Mouse (Mus musculus) adrenal gland, postnatal 14 days (tissue): Measurements from ENCODE around the gene Sfxn2. TPM values are rescaled to one million over a fixed set of nuclear protein-coding genes. Genes with fewer than 3 reads are reported as not detected.
A peak's percentile ranks its signal among the peaks of the same experiment; 100 is the strongest.

Experiments used
- DNase-seq: peaks from one replicate; pipeline ENCODE4 v3.0.0; 2021; ENCODE audit warnings: mixed read lengths
- total RNA-seq: library from RNA; stranded (reverse); gene quantifications from 2 replicates; pipeline ENCODE4 v1.2.3, GENCODE M21; 2021

The Sfxn2 gene
- total RNA-seq, 1 experiment from 2014 or later = 12.7 TPM

GRCm38 (mm10) chr19:46628403-46628802 is 55.2 kb downstream of the Sfxn2 start:
- peak; percentile 88 for DNase-seq

- no peak for DNase-seq
Measured at GRCm38 (mm10) chr19:46629807-46630206, 56.6 kb downstream of the Sfxn2 start.

GRCm38 (mm10) chr19:46631637-46632036 is 58.5 kb downstream of the Sfxn2 start:
- no peak for DNase-seq

- DNase-seq = no peak
Measured at GRCm38 (mm10) chr19:46635766-46636165, 62.6 kb downstream of the Sfxn2 start.

GRCm38 (mm10) chr19:46637598-46637997 is 64.4 kb downstream of the Sfxn2 start:
- no peak for DNase-seq

GRCm38 (mm10) chr19:46639053-46639452 is 65.9 kb downstream of the Sfxn2 start:
- DNase-seq = no peak

- DNase-seq = peak; percentile 53
Measured at GRCm38 (mm10) chr19:46639496-46639895, 66.3 kb downstream of the Sfxn2 start.

- DNase-seq = peak; percentile 58
Measured at GRCm38 (mm10) chr19:46640780-46641179, 67.6 kb downstream of the Sfxn2 start.

- DNase-seq = peak; percentile 91
Measured at GRCm38 (mm10) chr19:46641420-46642085, 68.4 kb downstream of the Sfxn2 start.

- DNase-seq = peak; percentile 68
Measured at GRCm38 (mm10) chr19:46642136-46642753, 69.1 kb downstream of the Sfxn2 start.

- no peak for DNase-seq
Measured at GRCm38 (mm10) chr19:46643236-46643635, 70.1 kb downstream of the Sfxn2 start.

- no peak for DNase-seq
Measured at GRCm38 (mm10) chr19:46644343-46644792, 71.2 kb downstream of the Sfxn2 start.

- peak; percentile 56 for DNase-seq
Measured at GRCm38 (mm10) chr19:46644793-46645602, 71.8 kb downstream of the Sfxn2 start.

GRCm38 (mm10) chr19:46646041-46646481 is 72.9 kb downstream of the Sfxn2 start:
- DNase-seq = peak; percentile 65

GRCm38 (mm10) chr19:46647254-46647653 is 74.1 kb downstream of the Sfxn2 start:
- DNase-seq = no peak

Other genes with a start within 250 kb of the Sfxn2 start
- gene Psd, start 246.2 kb upstream of the Sfxn2 start, total RNA-seq = 6.0 and 9.3 TPM in 2 replicates
- gene Fbxl15, start 245.2 kb upstream of the Sfxn2 start, total RNA-seq = 8.2 and 8.7 TPM in 2 replicates
- gene Cuedc2, start 234.7 kb upstream of the Sfxn2 start, total RNA-seq = 71.8 and 77.5 TPM in 2 replicates
- 5.1 and 5.4 TPM in 2 replicates for gene Mfsd13a, start 232.2 kb upstream of the Sfxn2 start, total RNA-seq
- gene 2310034G01Rik, start 223.1 kb upstream of the Sfxn2 start, total RNA-seq = 0.38 and 0.74 TPM in 2 replicates
- 93.2 and 103 TPM in 2 replicates for gene Actr1a, start 177.6 kb upstream of the Sfxn2 start, total RNA-seq
- gene Sufu, start 176.5 kb upstream of the Sfxn2 start, total RNA-seq = 19.0 and 23.6 TPM in 2 replicates
- 39.3 and 44.9 TPM in 2 replicates for gene Trim8, start 71.7 kb upstream of the Sfxn2 start, total RNA-seq
- gene Arl3, start 167 bp upstream of the Sfxn2 start, total RNA-seq = 57.0 and 60.7 TPM in 2 replicates
- 132 and 137 TPM in 2 replicates for gene Wbp1l, start 25.7 kb downstream of the Sfxn2 start, total RNA-seq
- gene Cyp17a1, start 99.8 kb downstream of the Sfxn2 start, total RNA-seq = 10.6 and 12.0 TPM in 2 replicates
- gene Borcs7, start 116.5 kb downstream of the Sfxn2 start, total RNA-seq = 15.2 and 15.8 TPM in 2 replicates
- gene As3mt, start 134.1 kb downstream of the Sfxn2 start, total RNA-seq = 58.7 and 68.2 TPM in 2 replicates
- gene Cnnm2, start 188.2 kb downstream of the Sfxn2 start, total RNA-seq = 27.8 and 31.7 TPM in 2 replicates